Mouse (Mus musculus) thymus, adult 2 months (tissue): ENCODE measurements around the gene Glra3. TPM values are rescaled to one million over a fixed set of nuclear protein-coding genes. Genes with fewer than 3 reads are reported as not detected.

Experiments
- DNase-seq: peaks from one replicate; pipeline ENCODE4 v3.0.0; 2021
- H3K27ac ChIP-seq: fragments of 200-500 bp; 2 replicates; pipeline ENCODE4 v1.5.1; 2012; ENCODE audit warnings: low read length, control low read depth; ENCODE audit not compliant: control insufficient read depth, insufficient read depth
- H3K27me3 ChIP-seq: fragments of 200-500 bp; 2 replicates; pipeline ENCODE4 v1.6.1; 2012; ENCODE audit warnings: mild to moderate bottlenecking, low read length, moderate library complexity, mixed read lengths; ENCODE audit not compliant: control insufficient read depth, insufficient read depth
- H3K36me3 ChIP-seq: fragments of 200-500 bp; 2 replicates; pipeline ENCODE4 v1.6.1; 2012; ENCODE audit warnings: mild to moderate bottlenecking, low read length, moderate library complexity; ENCODE audit not compliant: control insufficient read depth, insufficient read depth
- H3K4me1 ChIP-seq: fragments of 200-500 bp; replicated peaks from 2 replicates; pipeline ENCODE4 v1.6.1; 2012; ENCODE audit warnings: low read length; ENCODE audit not compliant: control insufficient read depth, insufficient read depth
- H3K4me3 ChIP-seq: fragments of 200-500 bp; 2 replicates; pipeline ENCODE4 v1.5.1; 2012; ENCODE audit warnings: mild to moderate bottlenecking, low read length, control low read depth, moderate library complexity; ENCODE audit not compliant: control insufficient read depth, insufficient read depth
- CTCF ChIP-seq: fragments of 200-500 bp; IDR thresholded peaks from 2 replicates; pipeline ENCODE4 v1.5.1; 2012; ENCODE audit warnings: mild to moderate bottlenecking, control low read depth, low read length, moderate library complexity, borderline replicate concordance; ENCODE audit not compliant: control insufficient read depth, poor library complexity, insufficient read depth; ENCODE audit errors: extremely low read depth
- POLR2A ChIP-seq: fragments of 200-500 bp; IDR thresholded peaks from 2 replicates; pipeline ENCODE4 v1.6.1; 2012; ENCODE audit warnings: mild to moderate bottlenecking, low read length, control low read depth, moderate library complexity; ENCODE audit not compliant: control insufficient read depth, poor library complexity, insufficient read depth; ENCODE audit errors: extremely low read depth
- WGBS: fragments of 180-500 bp; shearing (Covaris S2); methylation state at CpG from one replicate; pipeline ENCODE4 v1.1.7; 2018; 5-methylcytosine and 5-hydroxymethylcytosine counted together
- polyA plus RNA-seq: library from polyadenylated mRNA; depleted of rRNA; stranded (reverse); fragments of >200 nt; gene quantifications from 2 replicates; pipeline ENCODE4 v1.2.3, GENCODE M21; 2012; rRNA removed

Gene Glra3
- not detected in 2 replicates for polyA plus RNA-seq

DNA sequence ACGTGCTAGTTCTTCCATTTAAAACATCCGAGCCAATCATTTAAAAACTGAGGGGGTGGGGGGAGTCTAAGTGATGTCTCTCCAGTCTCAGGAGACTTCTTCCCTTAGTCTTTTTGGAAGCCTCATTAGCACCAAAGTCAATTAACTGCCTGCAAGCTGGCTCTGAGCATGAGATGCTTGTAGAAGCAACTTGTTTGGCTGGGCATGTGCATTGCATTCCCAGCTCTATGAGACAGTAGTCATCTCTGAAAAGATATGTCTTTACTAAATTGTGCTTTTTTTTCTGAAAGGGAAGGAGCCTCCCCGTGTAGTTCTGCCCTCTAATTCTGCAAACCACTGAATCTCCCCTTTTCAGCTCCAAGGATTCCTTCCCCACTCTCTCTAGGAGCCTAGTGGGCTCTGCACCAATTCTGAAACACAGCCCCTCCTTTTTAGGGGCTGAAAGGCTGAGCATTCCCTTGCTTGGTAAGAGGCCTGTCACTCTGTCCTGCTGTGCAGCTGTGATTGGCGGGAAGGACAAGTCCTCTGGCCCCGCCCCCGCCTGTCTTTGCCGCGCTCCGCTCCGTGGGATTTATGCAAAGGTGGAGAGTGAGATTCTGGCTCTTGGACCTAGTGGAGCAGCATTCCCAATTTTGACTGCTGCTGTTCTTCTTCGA lies at the start of gene Glra3:
TSS of gene Glra3 (plus strand) at position 591 of the 656 bp plus-strand sequence.
- Histone ChIP-seq H3K27me3 (no peaks in the 10 kb centered on the region), H3K36me3 (no peaks in the 10 kb centered on the region), H3K4me3 (no peak within 1 kb of the TSS), H3K4me1 (no peaks in the 10 kb centered on the region), H3K27ac (no peak within 1 kb of the TSS)
- whole genome bisulfite sequencing: 31% methylated on average over 11 of the region's 11 CpGs
- DNase-seq: no peak
- no peak for TF ChIP-seq CTCF
- TF ChIP-seq POLR2A: no peak

DNA sequence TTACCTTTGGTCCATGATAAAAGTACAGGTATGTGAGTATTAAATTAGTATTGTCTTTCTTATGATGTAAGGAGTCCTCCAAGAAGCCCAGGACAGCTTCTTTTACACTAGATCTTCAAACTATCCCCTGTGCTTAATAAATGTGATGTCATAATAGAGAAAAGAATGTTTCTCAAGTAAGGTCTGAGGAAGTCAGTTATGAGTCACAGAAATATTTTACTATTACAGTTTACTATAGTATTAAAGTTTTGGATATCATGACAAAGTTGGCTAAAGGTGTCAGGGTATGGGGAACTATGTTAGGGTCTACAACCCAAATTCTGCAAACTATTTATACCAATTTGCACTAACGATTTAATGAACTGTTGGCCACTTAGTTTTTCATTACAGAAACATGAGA lies 33.4 kb upstream of the Glra3 start, which contains the start of gene Adam29:
TSS of gene Adam29 (minus strand) at position 101 of the 400 bp plus-strand sequence.
- Histone ChIP-seq H3K4me3 (no peak within 1 kb of the TSS), H3K27ac (no peak within 1 kb of the TSS), H3K27me3 (no peaks in the 10 kb centered on the region), H3K4me1 (no peaks in the 10 kb centered on the region), H3K36me3 (no peaks in the 10 kb centered on the region)
- no peak for DNase-seq
- WGBS: 72% methylated on average over 1 of the region's 1 CpGs
- TF ChIP-seq CTCF (no peak), POLR2A (no peak)

DNA sequence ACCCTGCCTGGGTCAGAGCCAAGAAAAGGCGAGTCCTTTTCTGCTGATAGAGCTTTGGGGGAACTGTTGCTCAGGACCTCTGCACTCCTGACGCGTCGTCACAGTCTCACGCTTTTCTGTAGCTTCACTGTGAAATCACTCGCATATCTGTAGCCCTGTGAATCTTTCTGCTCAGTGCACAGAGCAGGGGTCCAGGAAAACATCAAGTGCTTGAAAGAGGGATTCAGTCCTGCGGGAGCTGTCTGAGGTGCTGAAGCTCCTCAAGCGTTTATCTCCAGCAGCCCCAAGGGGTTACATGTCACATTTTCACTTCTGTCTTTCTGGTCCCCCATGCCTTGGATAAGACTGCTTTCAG lies 243 bp downstream of the Glra3 start:
- Histone ChIP-seq H3K36me3 (no peaks in the 10 kb centered on the region), H3K4me3 (no peak overlapping the region), H3K4me1 (no peaks in the 10 kb centered on the region), H3K27me3 (no peaks in the 10 kb centered on the region), H3K27ac (no peak overlapping the region)
- no peak for TF ChIP-seq POLR2A
- TF ChIP-seq CTCF: no peak
- WGBS: 7% methylated on average over 8 of the region's 8 CpGs
- no peak for DNase-seq

DNA sequence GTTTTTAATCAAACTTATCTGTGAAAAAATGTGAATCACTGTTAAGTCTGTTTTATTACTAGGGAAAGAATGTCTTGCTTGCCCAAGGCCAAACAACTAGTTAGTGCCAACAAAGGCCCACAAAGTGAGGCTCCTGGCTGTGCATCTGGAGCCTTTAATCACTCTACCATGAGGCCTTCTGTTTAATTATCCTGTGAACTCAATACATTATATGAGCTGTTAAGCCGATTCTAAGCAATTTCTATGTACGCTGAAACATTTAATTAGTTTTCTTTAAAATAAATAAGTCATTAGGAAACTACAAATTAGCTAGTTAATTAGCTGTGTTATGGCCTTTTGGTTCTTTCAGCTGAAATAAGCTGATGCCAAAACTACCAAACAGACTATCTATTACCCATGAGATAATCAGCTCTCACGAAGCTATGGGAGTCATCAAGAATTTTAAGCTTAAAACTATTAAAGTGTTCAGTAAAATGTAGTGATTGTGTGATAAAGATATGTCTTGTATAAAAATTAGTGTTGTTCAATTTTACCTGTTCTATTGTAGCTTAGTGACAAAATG lies 24.6 kb downstream of the Glra3 start:
- TF ChIP-seq CTCF (no peak), POLR2A (no peak)
- Histone ChIP-seq H3K27ac (no peak overlapping the region), H3K36me3 (no peaks in the 10 kb centered on the region), H3K27me3 (no peaks in the 10 kb centered on the region), H3K4me3 (no peak overlapping the region), H3K4me1 (no peaks in the 10 kb centered on the region)
- 88% methylated on average over 3 of the region's 3 CpGs for whole genome bisulfite sequencing
- DNase-seq: no peak

DNA sequence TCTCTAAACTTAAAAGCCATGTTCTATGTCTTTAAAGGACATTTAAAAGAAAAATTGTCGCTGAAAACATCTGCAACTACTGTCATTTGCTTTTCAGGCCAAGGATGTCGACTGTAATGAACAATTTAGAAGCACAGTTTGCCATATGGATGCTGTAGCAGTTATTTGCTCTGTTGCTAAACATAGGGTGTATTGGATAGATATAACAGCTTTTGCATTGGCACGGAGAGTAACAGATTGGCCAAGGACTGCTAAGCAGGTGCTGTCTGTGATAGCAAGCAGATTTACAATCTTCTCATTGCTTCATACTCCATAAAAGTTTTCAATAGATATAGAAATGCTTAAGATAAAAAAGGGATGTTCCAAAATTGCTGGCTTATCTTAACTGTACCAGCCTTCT lies 57.6 kb downstream of the Glra3 start:
- Histone ChIP-seq H3K27ac (no peak overlapping the region), H3K36me3 (no peaks in the 10 kb centered on the region), H3K4me1 (no peaks in the 10 kb centered on the region), H3K4me3 (no peak overlapping the region), H3K27me3 (no peaks in the 10 kb centered on the region)
- no peak for DNase-seq
- 68% methylated on average over 3 of the region's 3 CpGs for WGBS
- TF ChIP-seq CTCF (no peak), POLR2A (no peak)

DNA sequence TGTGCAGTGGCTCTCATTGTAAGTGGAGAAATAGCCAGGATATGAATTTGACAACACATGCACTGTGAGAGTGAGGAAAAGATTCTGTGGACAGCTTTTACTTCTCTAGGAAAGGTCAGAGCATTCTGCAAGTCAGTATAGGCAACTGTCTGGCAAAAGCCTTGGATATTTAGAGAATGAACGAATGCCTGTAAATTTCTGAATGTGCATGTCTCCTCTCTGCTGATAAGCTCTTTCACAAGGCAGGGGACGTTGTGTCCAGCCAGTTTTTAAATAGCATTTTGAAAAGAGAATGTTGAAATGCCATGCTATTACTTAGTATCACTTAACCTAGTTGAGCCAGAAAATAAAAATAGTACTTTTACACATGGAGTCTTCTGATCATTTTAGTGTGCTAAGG lies 114.1 kb downstream of the Glra3 start:
- no peak for DNase-seq
- Histone ChIP-seq H3K36me3 (no peaks in the 10 kb centered on the region), H3K4me3 (no peak overlapping the region)

More for the DNA sequence above, 114.1 kb downstream of the Glra3 start:
- Histone ChIP-seq H3K4me1 (no peaks in the 10 kb centered on the region), H3K27ac (no peak overlapping the region), H3K27me3 (no peaks in the 10 kb centered on the region)
- no peak for TF ChIP-seq CTCF
- TF ChIP-seq POLR2A: no peak
- WGBS: 77% methylated on average over 2 of the region's 2 CpGs
